In the genomic region with DNA sequence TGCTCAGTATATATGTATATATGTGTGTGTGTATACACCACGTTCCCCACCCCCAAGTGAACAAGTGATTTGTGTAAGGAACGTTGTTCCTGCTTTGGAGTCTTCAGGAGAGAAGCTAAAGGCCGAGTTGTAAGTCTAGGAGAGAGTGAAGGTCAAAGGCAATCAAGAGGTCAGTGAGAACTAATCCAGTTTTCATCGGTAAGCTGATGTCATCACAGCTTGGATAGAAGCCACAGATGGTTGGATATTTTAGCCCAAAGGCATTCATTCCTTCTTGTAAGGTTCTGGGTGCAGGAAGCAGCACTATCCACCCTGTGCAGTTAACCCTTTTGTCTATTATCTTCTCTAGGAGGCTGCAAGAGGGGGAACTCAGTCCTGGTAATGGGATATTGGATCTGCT, we compare ENCODE assay signal across 11 mouse cellular contexts. TPM values are rescaled to one million over a fixed set of nuclear protein-coding genes. Genes with fewer than 3 reads are reported as not detected.
A peak's percentile ranks its signal among the peaks of the same experiment; 100 is the strongest.
DNase-seq lines count a peak whose midpoint lies in the region; ATAC-seq and TF ChIP-seq lines count a peak whose summit lies in the region.
"Had no signal": no experiment of that assay in that cellular context is flagged by ENCODE, and none has a peak within 500 bp of the region (broad histone marks: within the 10 kb centered on the region; RNA-seq: fewer than 3 reads in every experiment).

No protein-coding gene starts in this region.

- H3K4me2 ChIP-seq in forebrain, embryonic 11.5 days (ENCODE audit: low read depth, low read length, severe bottlenecking) = peak overlapping the region; percentile 55; the same call in 1 of the 2 replicates
- no peak overlapping the region for H3K4me2 ChIP-seq in forebrain, postnatal 0 days (ENCODE audit: low read depth)
- no peak overlapping the region for H3K4me2 ChIP-seq in midbrain, postnatal 0 days (ENCODE audit: low read depth, low read length, poor library complexity, severe bottlenecking)
- H3K4me2 ChIP-seq in limb, embryonic 13.5 days (replicated peaks) = peak overlapping the region; percentile 72
- peak overlapping the region; percentile 64; the same call in 1 of the 2 replicates for H3K4me2 ChIP-seq in stomach, embryonic 16.5 days (ENCODE audit: low read depth, low read length)

- peaks cover 3% of the 10 kb centered on the region; the same call in 1 of the 2 replicates for H3K4me1 ChIP-seq in forebrain, embryonic 11.5 days (replicated peaks; ENCODE audit: control insufficient read depth, insufficient read depth, low read length)
- H3K4me1 ChIP-seq in forebrain, postnatal 0 days (ENCODE audit: insufficient read depth) = peaks cover 4% of the 10 kb centered on the region
- H3K4me1 ChIP-seq in midbrain, embryonic 10.5 days = peaks cover 34% of the 10 kb centered on the region
- H3K4me1 ChIP-seq in midbrain, postnatal 0 days (ENCODE audit: insufficient read depth, low read length) = no peaks in the 10 kb centered on the region
- H3K4me1 ChIP-seq in limb, embryonic 13.5 days = peaks cover 20% of the 10 kb centered on the region
- H3K4me1 ChIP-seq in stomach, embryonic 16.5 days (ENCODE audit: control insufficient read depth, insufficient read depth, low read length) = peaks cover 16% of the 10 kb centered on the region; the same call in 1 of the 2 replicates

- no peak for DNase-seq in forebrain, embryonic 11.5 days (ENCODE audit: low spot score)
- DNase-seq in forebrain, postnatal 0 days = no peak
- DNase-seq in midbrain, embryonic 10.5 days (ENCODE audit: low spot score) = no peak
- no peak for DNase-seq in midbrain, postnatal 0 days (ENCODE audit: low spot score)
- DNase-seq in right cerebral cortex, postnatal 25 days = no peak
- no peak for DNase-seq in gastrocnemius, postnatal 4 days (ENCODE audit: low spot score in 2 of 2)
- DNase-seq: adrenal gland, postnatal 25 days; B cell, adult 2 months; kidney, adult 18-20 months had no signal

- H3K36me3 ChIP-seq in forebrain, embryonic 11.5 days (ENCODE audit: control insufficient read depth, insufficient read depth, low read length) = no peaks in the 10 kb centered on the region
- H3K36me3 ChIP-seq in forebrain, postnatal 0 days (ENCODE audit: insufficient read depth) = no peaks in the 10 kb centered on the region
- peaks cover 46% of the 10 kb centered on the region for H3K36me3 ChIP-seq in midbrain, embryonic 10.5 days
- H3K36me3 ChIP-seq in midbrain, postnatal 0 days (ENCODE audit: insufficient read depth, low read length) = no peaks in the 10 kb centered on the region; the same call in 1 of the 2 replicates
- H3K36me3 ChIP-seq in limb, embryonic 13.5 days = peaks cover 6% of the 10 kb centered on the region
- no peaks in the 10 kb centered on the region for H3K36me3 ChIP-seq in stomach, embryonic 16.5 days (ENCODE audit: control insufficient read depth, insufficient read depth, low read length)

- H3K4me3 ChIP-seq in forebrain, embryonic 11.5 days (ENCODE audit: low read depth, low read length) = peak overlapping the region; percentile 53; the same call in 1 of the 2 replicates
- no peak overlapping the region for H3K4me3 ChIP-seq in forebrain, postnatal 0 days (ENCODE audit: low read depth, low read length)
- H3K4me3 ChIP-seq in midbrain, embryonic 10.5 days = peak overlapping the region; percentile 64
- H3K4me3 ChIP-seq in midbrain, postnatal 0 days (ENCODE audit: low read depth, low read length) = no peak overlapping the region
- H3K4me3 ChIP-seq in limb, embryonic 13.5 days = peak overlapping the region; percentile 58
- H3K4me3 ChIP-seq in stomach, embryonic 16.5 days (replicated peaks; ENCODE audit: low read length) = peak overlapping the region; percentile 66; the same call in 1 of the 2 replicates

- no peaks in the 10 kb centered on the region for H3K9me3 ChIP-seq in forebrain, embryonic 11.5 days (ENCODE audit: control insufficient read depth, low read length)
- H3K9me3 ChIP-seq in forebrain, postnatal 0 days (ENCODE audit: low read length) = no peaks in the 10 kb centered on the region
- no peaks in the 10 kb centered on the region for H3K9me3 ChIP-seq in midbrain, embryonic 10.5 days (replicated peaks)
- no peaks in the 10 kb centered on the region for H3K9me3 ChIP-seq in midbrain, postnatal 0 days (ENCODE audit: low read length)
- no peaks in the 10 kb centered on the region for H3K9me3 ChIP-seq in limb, embryonic 13.5 days
- no peaks in the 10 kb centered on the region for H3K9me3 ChIP-seq in stomach, embryonic 16.5 days (replicated peaks; ENCODE audit: control insufficient read depth, low read length)

- 50% methylated on average over 4 of the region's 4 CpGs for WGBS in forebrain, embryonic 11.5 days
- WGBS in forebrain, postnatal 0 days = 38% methylated on average over 4 of the region's 4 CpGs
- 51% methylated on average over 4 of the region's 4 CpGs for WGBS in midbrain, embryonic 10.5 days
- 50% methylated on average over 4 of the region's 4 CpGs for WGBS in midbrain, postnatal 0 days
- 47% methylated on average over 4 of the region's 4 CpGs for WGBS in limb, embryonic 13.5 days
- 43% methylated on average over 4 of the region's 4 CpGs for WGBS in stomach, embryonic 16.5 days

- TF ChIP-seq CTCF in forebrain, postnatal 0 days (IDR thresholded peaks at IDR 0.05; ENCODE audit: low read depth) = no peak
- TF ChIP-seq CTCF in midbrain, postnatal 0 days (IDR thresholded peaks at IDR 0.05) = no peak

- no peak overlapping the region for H3K27ac ChIP-seq in forebrain, embryonic 11.5 days (ENCODE audit: low read depth, low read length)
- no peak overlapping the region for H3K27ac ChIP-seq in forebrain, postnatal 0 days (ENCODE audit: low read depth, low read length)
- no peak overlapping the region for H3K27ac ChIP-seq in midbrain, embryonic 10.5 days (replicated peaks)
- H3K27ac ChIP-seq in midbrain, postnatal 0 days (ENCODE audit: low read depth, low read length) = no peak overlapping the region
- H3K27ac ChIP-seq in limb, embryonic 13.5 days = no peak overlapping the region
- H3K27ac ChIP-seq in stomach, embryonic 16.5 days (ENCODE audit: low read length) = no peak overlapping the region

- H3K9ac ChIP-seq in forebrain, embryonic 11.5 days (ENCODE audit: low read length) = no peak overlapping the region
- H3K9ac ChIP-seq in forebrain, postnatal 0 days = no peak overlapping the region
- H3K9ac ChIP-seq in midbrain, postnatal 0 days (replicated peaks; ENCODE audit: low read length, poor library complexity, severe bottlenecking) = no peak overlapping the region
- no peak overlapping the region for H3K9ac ChIP-seq in limb, embryonic 13.5 days
- no peak overlapping the region for H3K9ac ChIP-seq in stomach, embryonic 16.5 days (ENCODE audit: low read length)

- ATAC-seq in forebrain, embryonic 11.5 days (replicated peaks; ENCODE audit: low FRiP score) = no peak
- ATAC-seq in forebrain, postnatal 0 days = no peak
- no peak for ATAC-seq in midbrain, postnatal 0 days (ENCODE audit: low FRiP score)
- no peak for ATAC-seq in limb, embryonic 13.5 days (ENCODE audit: low FRiP score, low read depth)
- no peak for ATAC-seq in stomach, embryonic 16.5 days (ENCODE audit: insufficient read depth, low FRiP score)

- no peaks in the 10 kb centered on the region for H3K27me3 ChIP-seq in forebrain, embryonic 11.5 days (ENCODE audit: control insufficient read depth, insufficient read depth, low read length)
- H3K27me3 ChIP-seq in forebrain, postnatal 0 days (ENCODE audit: insufficient read depth, low read length) = no peaks in the 10 kb centered on the region
- peaks cover 33% of the 10 kb centered on the region for H3K27me3 ChIP-seq in midbrain, embryonic 10.5 days (ENCODE audit: low read depth, poor library complexity, severe bottlenecking)
- H3K27me3 ChIP-seq in midbrain, postnatal 0 days (ENCODE audit: insufficient read depth, low read length) = no peaks in the 10 kb centered on the region
- peaks cover 8% of the 10 kb centered on the region; the same call in 1 of the 2 replicates for H3K27me3 ChIP-seq in limb, embryonic 13.5 days
- H3K27me3 ChIP-seq in stomach, embryonic 16.5 days (ENCODE audit: control insufficient read depth, insufficient read depth, low read length) = no peaks in the 10 kb centered on the region

RNA-seq across cellular contexts. Expression of a gene that starts 3.2 kb away (rescaled TPM):
- polyA plus RNA-seq in forebrain, embryonic 11.5 days (2014; fragmentation: Nextera tagmentation; extraction: Ambion mirVana) = 505 and 518 TPM in 2 replicates
- 245 and 251 TPM in 2 replicates for total RNA-seq in forebrain, postnatal 0 days (2014; rRNA removed)
- 227 and 230 TPM in 2 replicates for polyA plus RNA-seq in forebrain, postnatal 0 days (2015; fragmentation: Nextera tagmentation; extraction: Ambion mirVana)
- 480 and 609 TPM in 2 replicates for polyA plus RNA-seq in midbrain, embryonic 10.5 days (2016; fragmentation: Nextera tagmentation; extraction: Ambion mirVana)
- total RNA-seq in midbrain, postnatal 0 days (2014; rRNA removed) = 201 and 259 TPM in 2 replicates
- 253 and 272 TPM in 2 replicates for polyA plus RNA-seq in midbrain, postnatal 0 days (2015; fragmentation: Nextera tagmentation; extraction: Ambion mirVana)
- polyA plus RNA-seq in limb, embryonic 13.5 days (2015; fragmentation: Nextera tagmentation; extraction: Ambion mirVana) = 351 and 362 TPM in 2 replicates
- 302 and 332 TPM in 2 replicates for polyA plus RNA-seq in stomach, embryonic 16.5 days (2015; fragmentation: Nextera tagmentation; extraction: Ambion mirVana)
- total RNA-seq in gastrocnemius, postnatal 4 days (2021) = 100 to 1,000 TPM; 561 to 647 TPM

RNA-seq across cellular contexts. Expression of a gene that starts 30.9 kb away (rescaled TPM):
- polyA plus RNA-seq in forebrain, embryonic 11.5 days (2014; fragmentation: Nextera tagmentation; extraction: Ambion mirVana) = 13.6 and 14.6 TPM in 2 replicates
- total RNA-seq in forebrain, postnatal 0 days (2014; rRNA removed) = 18.5 and 20.4 TPM in 2 replicates
- polyA plus RNA-seq in forebrain, postnatal 0 days (2015; fragmentation: Nextera tagmentation; extraction: Ambion mirVana) = 21.4 and 21.8 TPM in 2 replicates
- polyA plus RNA-seq in midbrain, embryonic 10.5 days (2016; fragmentation: Nextera tagmentation; extraction: Ambion mirVana) = 11.3 and 13.3 TPM in 2 replicates
- 17.5 and 23.2 TPM in 2 replicates for total RNA-seq in midbrain, postnatal 0 days (2014; rRNA removed)
- polyA plus RNA-seq in midbrain, postnatal 0 days (2015; fragmentation: Nextera tagmentation; extraction: Ambion mirVana) = 23.1 and 24.5 TPM in 2 replicates
- 8.4 and 9.3 TPM in 2 replicates for polyA plus RNA-seq in limb, embryonic 13.5 days (2015; fragmentation: Nextera tagmentation; extraction: Ambion mirVana)
- 11.5 and 12.7 TPM in 2 replicates for polyA plus RNA-seq in stomach, embryonic 16.5 days (2015; fragmentation: Nextera tagmentation; extraction: Ambion mirVana)
- 1 to 10 TPM; 7.7 to 7.8 TPM for total RNA-seq in gastrocnemius, postnatal 4 days (2021)

RNA-seq across cellular contexts. Expression of a gene that starts 47.1 kb away (rescaled TPM):
- 0.12 and 0.41 TPM in 2 replicates for polyA plus RNA-seq in forebrain, embryonic 11.5 days (2014; fragmentation: Nextera tagmentation; extraction: Ambion mirVana)
- 0.85 and 1.5 TPM in 2 replicates for total RNA-seq in forebrain, postnatal 0 days (2014; rRNA removed)
- polyA plus RNA-seq in forebrain, postnatal 0 days (2015; fragmentation: Nextera tagmentation; extraction: Ambion mirVana) = 0.30 and 0.45 TPM in 2 replicates
- 0.17 and 0.24 TPM in 2 replicates for polyA plus RNA-seq in midbrain, embryonic 10.5 days (2016; fragmentation: Nextera tagmentation; extraction: Ambion mirVana)
- total RNA-seq in midbrain, postnatal 0 days (2014; rRNA removed) = 0.71 and 1.0 TPM in 2 replicates
- 0.33 and 0.35 TPM in 2 replicates for polyA plus RNA-seq in midbrain, postnatal 0 days (2015; fragmentation: Nextera tagmentation; extraction: Ambion mirVana)
- 0.52 and 0.57 TPM in 2 replicates for polyA plus RNA-seq in limb, embryonic 13.5 days (2015; fragmentation: Nextera tagmentation; extraction: Ambion mirVana)
- 1.4 TPM in 2 replicates for polyA plus RNA-seq in stomach, embryonic 16.5 days (2015; fragmentation: Nextera tagmentation; extraction: Ambion mirVana)
- total RNA-seq in gastrocnemius, postnatal 4 days (2021) = 1 to 10 TPM; 1.8 to 1.9 TPM

Comparison
In these comparisons a context has a peak if more than half of its experiments do, and no peak if none do; other contexts are left out.
1. H3K4me2 ChIP-seq: peak in forebrain, embryonic 11.5 days (single experiment), limb, embryonic 13.5 days (single experiment) and stomach, embryonic 16.5 days (single experiment); none in forebrain, postnatal 0 days (single experiment) and midbrain, postnatal 0 days (single experiment).
2. H3K4me3 ChIP-seq: peak in forebrain, embryonic 11.5 days (single experiment), midbrain, embryonic 10.5 days (single experiment), limb, embryonic 13.5 days (single experiment) and stomach, embryonic 16.5 days (single experiment); none in forebrain, postnatal 0 days (single experiment) and midbrain, postnatal 0 days (single experiment).